Mouse (Mus musculus) large intestine, adult 2 months (tissue): ENCODE measurements around the gene Zfp108. TPM values are rescaled to one million over a fixed set of nuclear protein-coding genes. Genes with fewer than 3 reads are reported as not detected.
"Not testable (repeated sequence)": the region's sequence is repeated elsewhere in the genome, so short reads cannot be mapped to it uniquely, and the experiment has no call there.

Experiments used
- DNase-seq: peaks from one replicate; pipeline ENCODE4 v3.0.0-alpha.2; 2012; ENCODE audit warnings: low read depth, low spot score
- WGBS: fragments of 180-500 bp; shearing (Covaris S2); methylation state at CpG from one replicate; pipeline ENCODE4 v1.1.7; 2018; 5-methylcytosine and 5-hydroxymethylcytosine counted together
- polyA plus RNA-seq: library from polyadenylated mRNA; depleted of rRNA; stranded (reverse); fragments of >200 nt; gene quantifications from 2 replicates; pipeline ENCODE4 v1.2.3, GENCODE M21; 2012; rRNA removed

Gene Zfp108
- 0.27 and 0.71 TPM in 2 replicates for polyA plus RNA-seq

- peak; percentile 83 for DNase-seq
- 15% methylated on average over 21 of the region's 21 CpGs for WGBS
Observed at GRCm38 (mm10) chr7:24254633-24255474, at the start of gene Zfp108. Gene Zfp108 (plus strand): TSS chr7:24254794.

DNA sequence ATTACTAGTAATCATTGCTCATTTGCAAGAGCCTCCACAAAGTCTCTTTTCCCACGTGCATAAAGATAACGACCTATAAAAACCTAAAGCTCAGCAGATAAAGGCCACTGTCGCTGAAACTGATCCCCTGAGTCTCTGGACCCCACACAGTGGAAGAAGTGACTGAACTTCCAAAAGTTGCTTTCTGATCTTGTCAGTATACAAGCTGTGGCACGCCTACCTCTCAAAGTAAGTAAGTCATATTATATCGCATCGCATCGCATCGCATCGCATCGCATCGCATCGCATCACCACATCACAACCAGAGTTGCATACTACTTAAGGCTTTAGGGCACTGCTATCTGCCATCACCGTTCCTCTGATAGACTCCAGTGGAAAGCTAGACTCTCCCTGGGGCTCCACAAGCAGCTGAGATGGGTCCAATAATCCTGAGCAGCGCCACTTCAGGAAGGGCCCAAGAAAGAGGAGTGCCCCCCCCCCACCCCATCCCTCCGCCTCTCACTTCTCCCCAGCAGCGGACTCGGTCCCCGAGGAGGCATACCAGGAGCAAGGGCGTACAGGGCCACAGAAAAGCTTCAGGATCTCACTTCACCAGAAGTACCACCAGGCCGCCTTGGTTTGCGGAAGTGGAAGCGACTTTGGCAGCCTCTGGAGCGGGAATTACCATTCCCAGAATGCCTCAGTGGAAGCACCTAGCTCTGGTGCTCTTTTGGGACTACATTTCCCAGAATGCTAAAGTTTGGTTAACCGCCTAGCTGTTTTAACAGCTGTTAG is 46.9 kb upstream of the Zfp108 start:
- peak; percentile 63 for DNase-seq
- 8% methylated on average over 24 of the region's 24 CpGs for WGBS

DNA sequence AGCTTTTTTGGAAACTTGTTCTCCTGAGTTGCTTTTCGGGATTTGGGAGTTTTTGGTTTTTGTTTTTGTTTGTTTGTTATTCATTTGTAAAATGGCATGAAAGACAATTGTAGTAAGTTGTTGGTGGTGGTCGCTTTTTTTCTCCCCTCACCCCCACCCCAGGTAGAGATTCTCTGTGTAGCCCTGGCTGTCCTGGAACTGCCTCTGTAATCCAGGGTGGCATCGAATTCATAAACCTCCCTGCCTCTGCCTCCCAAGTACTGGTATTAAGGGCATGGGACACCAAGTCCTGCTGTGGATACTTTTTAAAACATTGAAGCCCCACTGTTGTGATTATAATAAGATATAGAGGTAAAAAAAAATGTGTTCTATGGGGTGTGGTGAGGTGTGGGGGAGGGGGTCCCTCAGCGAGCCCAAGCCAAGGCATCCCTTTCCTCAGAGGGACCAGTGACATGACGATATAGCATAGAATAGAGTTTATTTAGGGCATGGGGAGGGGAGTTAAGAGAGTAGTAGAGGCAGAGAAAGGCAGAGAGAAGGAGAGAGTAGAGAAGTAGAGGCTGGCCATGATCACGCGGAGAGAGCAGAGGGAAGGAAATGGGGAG is 46.2 kb upstream of the Zfp108 start:
- 60% methylated on average over 7 of the region's 7 CpGs for WGBS
- DNase-seq, result no peak

- 74% methylated on average over 2 of the region's 2 CpGs for WGBS
Observed at GRCm38 (mm10) chr7:24210296-24210695, 44.3 kb upstream of the Zfp108 start.

GRCm38 (mm10) chr7:24211343-24211742 is 43.3 kb upstream of the Zfp108 start, which contains the start of gene Zfp111:
Gene Zfp111 (minus strand): TSS chr7:24211443.
- 77% methylated on average over 5 of the region's 5 CpGs for WGBS
- DNase-seq, result no peak

More at GRCm38 (mm10) chr7:24210296-24210695, 44.3 kb upstream of the Zfp108 start:
- DNase-seq, result no peak

DNA sequence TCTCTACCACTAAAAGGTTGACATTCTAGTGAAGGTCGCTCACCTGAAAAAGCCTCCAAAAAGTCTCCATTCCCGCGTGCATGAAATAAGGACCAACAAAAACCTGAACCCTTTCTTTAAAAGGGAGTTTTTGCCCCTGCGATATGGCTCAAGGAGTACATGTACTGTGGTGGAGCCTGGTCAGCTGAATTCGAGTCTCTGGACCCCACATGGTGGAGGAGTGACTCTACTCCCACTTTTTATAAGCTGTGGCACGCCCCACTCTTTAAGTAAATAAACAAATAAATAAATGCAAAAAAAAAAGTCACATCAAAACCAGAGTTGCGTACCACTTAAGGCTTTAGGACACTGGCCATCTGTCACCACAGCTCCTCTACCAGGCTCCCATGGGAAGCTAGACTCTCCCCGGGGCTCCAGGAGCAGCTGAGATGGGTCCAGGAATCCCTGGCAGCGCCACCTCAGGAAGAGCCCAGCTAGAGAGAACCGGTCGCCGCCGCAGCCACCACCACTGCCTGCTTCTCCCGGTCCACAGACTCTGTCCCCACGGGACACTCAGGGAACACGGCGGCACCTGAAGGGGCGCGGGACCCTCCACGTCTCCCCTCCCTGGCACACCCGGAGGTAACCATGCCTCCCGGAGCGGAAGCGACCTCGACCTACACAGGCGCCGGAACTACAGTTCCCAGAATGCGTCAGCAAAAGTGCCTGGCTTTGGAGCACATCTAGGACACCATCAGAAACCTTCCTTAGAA is 17.4 kb upstream of the Zfp108 start, which contains the start of gene Zfp109:
Gene Zfp109, minus strand, starts transcription at position 521 of the 752 bp plus-strand sequence.
- WGBS, result 5% methylated on average over 28 of the region's 28 CpGs
- DNase-seq, result peak; percentile 40

DNA sequence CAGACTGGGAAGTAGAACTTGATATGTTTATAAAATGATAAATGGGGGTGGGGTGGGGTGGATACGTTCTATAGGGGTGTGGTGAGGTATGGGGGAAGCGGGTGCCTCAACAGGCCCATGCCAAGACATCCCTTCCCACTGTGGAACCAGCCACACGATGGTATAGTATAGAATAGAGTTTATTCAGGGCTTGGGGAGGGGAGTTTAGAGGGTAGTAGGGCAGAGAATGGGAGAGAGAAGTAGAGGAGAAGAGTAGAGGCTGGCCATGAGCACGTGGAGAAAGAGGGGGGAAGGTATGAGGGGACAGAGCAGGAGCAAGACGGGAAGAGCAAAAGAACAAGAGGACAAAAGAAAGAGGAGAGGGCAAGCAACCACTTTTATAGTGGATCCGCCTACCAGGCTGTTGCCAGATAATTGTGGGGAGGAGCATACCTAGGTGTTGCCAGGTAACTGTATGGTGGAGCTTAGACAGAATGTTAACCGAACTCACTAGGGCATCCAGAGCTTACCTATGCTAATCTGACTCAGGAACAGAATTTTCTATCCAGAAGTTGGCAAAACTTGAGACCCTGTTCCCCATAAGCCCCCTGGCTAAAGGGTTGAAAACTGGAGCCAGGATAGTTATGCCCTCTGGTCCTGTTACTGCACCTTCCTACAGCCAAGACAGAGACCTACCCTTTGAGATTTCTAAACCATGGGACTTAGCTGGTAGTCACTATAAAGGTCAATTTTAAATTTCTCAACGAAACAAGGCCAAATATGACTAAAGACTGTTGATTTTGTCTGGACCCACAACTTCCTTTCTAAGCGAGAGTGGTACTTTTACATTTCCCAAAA is 597 bp upstream of the Zfp108 start:
- WGBS, result 45% methylated on average over 9 of the region's 9 CpGs
- no peak for DNase-seq

- 90% methylated on average over 13 of the region's 13 CpGs for WGBS
- no peak for DNase-seq
Observed at GRCm38 (mm10) chr7:24259306-24259999, 4.9 kb downstream of the Zfp108 start.

- WGBS, result 87% methylated on average over 4 of the region's 4 CpGs
- DNase-seq, result no peak
Observed at GRCm38 (mm10) chr7:24260000-24260312, 5.4 kb downstream of the Zfp108 start.

DNA sequence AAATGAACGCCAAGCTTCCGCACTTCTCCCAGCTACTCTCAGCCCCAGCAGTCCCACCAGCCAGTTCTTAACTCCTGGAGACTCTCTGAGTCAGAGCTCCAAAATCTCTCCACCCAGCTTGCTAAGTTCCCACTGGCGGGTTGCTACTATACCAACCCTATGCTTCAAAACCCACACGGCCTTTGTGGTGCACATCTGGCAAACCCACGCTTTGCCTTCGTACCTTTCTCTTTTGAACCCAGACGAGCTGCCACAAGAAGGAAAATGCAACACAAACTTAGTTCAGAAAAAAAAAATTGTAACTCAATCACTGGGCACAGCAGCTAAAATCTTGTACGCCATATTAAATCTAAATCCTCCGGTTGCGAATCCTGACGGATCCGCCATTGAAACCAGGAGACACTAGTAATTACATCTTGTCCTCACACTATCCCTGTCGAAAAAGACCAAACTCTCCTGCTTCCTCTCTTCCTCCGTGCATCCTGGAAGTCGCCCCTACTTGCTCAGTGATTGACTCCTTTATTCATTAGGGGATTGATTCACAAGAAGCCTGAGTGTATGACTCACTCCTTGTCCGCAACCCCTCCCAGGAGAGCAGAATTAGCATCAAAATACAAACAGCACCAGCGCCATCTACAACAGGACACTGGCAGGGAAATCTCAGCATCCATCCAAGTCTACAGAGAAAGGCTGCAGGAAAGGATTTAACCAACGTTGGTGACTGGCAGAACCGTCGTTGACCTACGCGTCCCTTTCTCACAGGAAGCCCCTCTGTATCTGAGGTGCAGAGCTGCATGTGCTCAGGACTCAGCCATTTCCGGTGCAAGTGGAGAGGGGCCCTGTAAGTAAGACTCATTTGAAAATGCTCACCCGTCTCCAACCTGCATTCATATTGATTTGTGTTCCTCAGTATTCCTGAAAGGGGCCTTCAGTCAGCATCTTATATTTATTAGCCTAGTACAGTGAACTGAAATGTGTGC is 13.9 kb downstream of the Zfp108 start:
- 78% methylated on average over 24 of the region's 24 CpGs for WGBS
- DNase-seq, result no peak

DNA sequence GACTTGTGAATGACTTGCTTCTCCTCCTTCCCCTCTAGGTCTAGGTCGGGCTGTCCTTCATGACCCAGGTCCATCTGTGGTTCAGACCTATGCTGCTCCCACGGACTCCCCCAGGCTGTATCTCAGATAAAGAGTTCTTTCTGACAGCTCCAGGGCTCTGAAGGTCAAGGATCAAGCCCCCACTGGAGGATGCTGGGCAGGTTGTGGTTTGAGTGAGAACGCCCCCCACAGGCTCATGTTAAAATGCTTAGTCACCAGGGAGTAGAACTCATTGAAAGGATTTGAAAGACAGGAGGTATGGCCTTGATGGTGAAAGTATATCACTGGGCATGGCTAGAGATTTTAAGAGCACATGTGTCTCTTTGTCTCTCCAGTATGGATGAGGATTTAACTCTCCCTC is 14.7 kb downstream of the Zfp108 start:
- DNase-seq, result no peak
- 78% methylated on average over 3 of the region's 3 CpGs for WGBS

DNA sequence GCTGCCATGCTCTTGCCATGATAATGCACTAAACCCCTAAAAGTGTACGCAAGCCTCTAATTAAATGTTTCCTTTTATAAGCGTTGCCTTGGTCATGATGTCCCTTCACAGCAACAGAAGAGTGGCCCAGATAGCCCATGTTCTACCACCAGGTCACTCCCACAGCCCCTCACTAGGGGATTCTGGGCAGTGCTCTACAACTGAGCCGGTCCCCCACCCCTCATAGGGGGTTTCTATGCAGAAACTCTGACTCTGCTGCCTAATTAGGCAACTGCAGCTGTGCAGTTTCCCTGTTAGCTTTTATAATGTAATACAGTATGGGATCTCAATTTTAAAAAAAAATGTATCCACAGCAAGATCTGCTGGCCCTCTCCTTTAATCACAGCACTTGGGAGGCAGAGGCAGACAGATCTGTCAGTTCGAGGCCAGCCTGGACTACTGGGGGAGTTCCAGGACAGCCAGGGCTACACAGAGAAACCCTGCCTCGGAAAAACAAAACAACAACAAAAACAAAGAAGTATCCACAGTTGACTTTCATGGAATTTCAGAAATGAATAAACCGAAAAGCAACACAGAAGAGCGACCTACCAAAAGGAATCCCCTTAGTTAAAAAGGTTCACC is 15.2 kb downstream of the Zfp108 start:
- DNase-seq, result no peak
- 35% methylated on average over 7 of the region's 7 CpGs for WGBS

DNA sequence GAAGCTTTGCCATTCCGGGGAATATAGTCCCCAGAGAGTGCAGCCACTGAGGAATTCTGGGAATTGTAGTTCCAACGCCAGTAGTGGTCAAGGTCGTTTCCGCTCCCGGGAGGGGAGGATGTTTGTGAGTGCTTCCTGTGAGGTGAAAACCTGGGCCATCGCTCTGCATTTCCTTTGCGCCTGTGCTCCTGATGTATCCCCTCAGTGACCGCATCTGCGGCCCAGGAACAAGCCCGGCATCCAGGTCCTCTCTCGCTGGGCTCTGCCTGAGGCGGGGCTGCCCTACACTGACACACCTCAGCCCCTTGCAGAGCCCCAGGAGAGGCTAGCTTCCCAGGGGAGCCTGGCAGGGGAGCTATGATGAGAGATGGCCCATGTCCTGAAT is 15.7 kb downstream of the Zfp108 start, which contains the start of gene Zfp93:
Gene Zfp93, plus strand, starts transcription at position 133 of the 385 bp plus-strand sequence.
- peak; percentile 78 for DNase-seq
- WGBS, result under 1% methylated on average over 12 of the region's 12 CpGs

DNA sequence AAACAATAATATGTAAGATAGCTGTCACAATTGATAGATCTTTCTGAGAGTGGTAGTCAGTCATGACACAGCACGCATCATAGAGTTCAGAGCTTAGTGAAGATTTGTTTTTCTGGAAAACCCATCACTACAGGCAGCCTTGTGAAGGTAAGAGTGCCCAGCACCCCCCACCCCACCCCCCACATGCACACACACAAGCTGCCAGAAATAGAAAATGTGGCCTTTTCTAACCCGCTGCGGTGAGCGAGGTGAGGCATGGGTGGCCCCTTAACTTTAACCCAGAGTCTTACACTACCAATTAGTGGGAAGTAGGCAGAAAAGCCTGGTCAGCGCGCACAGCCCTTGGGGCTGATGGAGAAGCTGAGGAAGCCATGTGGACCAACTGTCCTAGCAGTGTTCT is 16.6 kb downstream of the Zfp108 start:
- 98% methylated on average over 6 of the region's 6 CpGs for WGBS
- no peak for DNase-seq

DNA sequence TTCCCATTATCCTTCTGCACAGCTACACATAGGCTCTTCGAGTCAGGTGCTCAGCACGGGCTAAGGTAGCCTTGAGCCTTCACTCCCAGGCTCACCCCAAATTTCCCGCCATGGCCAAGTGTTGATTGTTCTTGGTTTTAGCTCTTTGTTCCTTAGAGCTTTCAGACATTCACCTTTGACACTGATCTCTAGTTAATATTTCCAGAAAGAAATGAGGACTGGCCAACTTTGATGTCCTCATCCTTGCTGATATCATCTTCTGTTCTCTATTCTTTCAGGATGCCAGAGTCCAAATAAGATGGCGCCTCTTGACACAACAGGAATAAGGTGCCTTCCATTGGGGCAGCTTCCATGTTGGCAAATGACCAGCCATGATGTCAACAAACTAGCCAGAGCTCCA is 19.9 kb downstream of the Zfp108 start:
- WGBS, result 94% methylated on average over 4 of the region's 4 CpGs
- no peak for DNase-seq

GRCm38 (mm10) chr7:24278771-24279170 is 24.2 kb downstream of the Zfp108 start:
- not testable (repeated sequence) for DNase-seq

More at GRCm38 (mm10) chr7:24278771-24279170, 24.2 kb downstream of the Zfp108 start:
- WGBS, result 91% methylated on average over 3 of the region's 3 CpGs
